Mouse (Mus musculus) liver, embryonic 14 days (tissue): ENCODE data around the gene Rpap3. TPM values are rescaled to one million over a fixed set of nuclear protein-coding genes. Genes with fewer than 3 reads are reported as not detected.

Source experiments
- polyA plus RNA-seq: library from polyadenylated mRNA; depleted of rRNA; stranded (reverse); fragments of >200 nt; gene quantifications from 2 replicates; pipeline ENCODE4 v1.2.3, GENCODE M21; 2012; rRNA removed

The Rpap3 gene
- polyA plus RNA-seq = 8.0 and 8.3 TPM in 2 replicates

GRCm38 (mm10) chr15:97705211-97706050 is at the start of gene Rpap3:
Gene Rpap3 (minus strand): TSS chr15:97705825.

GRCm38 (mm10) chr15:97731111-97731510 is 25.5 kb upstream of the Rpap3 start, which contains the start of gene Endou:
Gene Endou (minus strand): TSS chr15:97731339.

Other genes with a start within 250 kb of the Rpap3 start
- gene Endou, start 25.5 kb upstream of the Rpap3 start, polyA plus RNA-seq = 0.01 and 0.03 TPM in 2 replicates
- gene Rapgef3, start 62.1 kb upstream of the Rpap3 start, polyA plus RNA-seq = 1.9 and 2.3 TPM in 2 replicates
- 29.0 and 36.7 TPM in 2 replicates for gene Slc48a1, start 72.7 kb upstream of the Rpap3 start, polyA plus RNA-seq
- 8.0 and 8.1 TPM in 2 replicates for gene Hdac7, start 138.7 kb upstream of the Rpap3 start, polyA plus RNA-seq
- 0.11 and 0.16 TPM in 2 replicates for gene Vdr, start 204.8 kb upstream of the Rpap3 start, polyA plus RNA-seq